ENCODE assay signal across 25 mouse cellular contexts in genomic region chr11:32188881-32189280, GRCm38 (mm10). TPM values are rescaled to one million over a fixed set of nuclear protein-coding genes. Genes with fewer than 3 reads are reported as not detected.
DNase-seq lines count a peak whose midpoint lies in the region; ATAC-seq and TF ChIP-seq lines count a peak whose summit lies in the region.
"Had no signal": no experiment of that assay in that cellular context is flagged by ENCODE, and none has a peak within 500 bp of the region (broad histone marks: within the 10 kb centered on the region; RNA-seq: fewer than 3 reads in every experiment).

No protein-coding gene starts in this region.

- peaks cover 16% of the 10 kb centered on the region for H3K4me1 ChIP-seq in heart, embryonic 10.5 days
- H3K4me1 ChIP-seq in heart, embryonic 11.5 days (ENCODE audit: control insufficient read depth, insufficient read depth, low read length) = no peaks in the 10 kb centered on the region
- no peaks in the 10 kb centered on the region for H3K4me1 ChIP-seq in midbrain, embryonic 11.5 days (ENCODE audit: control insufficient read depth, insufficient read depth, low read length)
- H3K4me1 ChIP-seq in midbrain, embryonic 14.5 days (ENCODE audit: control insufficient read depth, insufficient read depth, low read length) = no peaks in the 10 kb centered on the region
- H3K4me1 ChIP-seq in MEL (ENCODE audit: control insufficient read depth in 1 of 2, insufficient read depth in 2 of 2, low read length in 2 of 2) = no peaks in the 10 kb centered on the region
- H3K4me1 ChIP-seq in hindbrain, embryonic 11.5 days (replicated peaks; ENCODE audit: control insufficient read depth, insufficient read depth, low read length) = no peaks in the 10 kb centered on the region

- TF ChIP-seq EP300 in MEL (IDR thresholded peaks at IDR 0.05; ENCODE audit: low read depth in 1 of 2, low read length in 2 of 2) = no peak

- TF ChIP-seq RAD21 in MEL (IDR thresholded peaks at IDR 0.05; ENCODE audit: low read depth, low read length) = no peak

- no peak for TF ChIP-seq POLR2A in MEL (IDR thresholded peaks at IDR 0.05; ENCODE audit: control insufficient read depth in 1 of 2, insufficient read depth in 1 of 2, low read depth in 1 of 2, low read length in 2 of 2, poor library complexity in 1 of 2)

- H3K4me3 ChIP-seq in heart, embryonic 10.5 days = no peak overlapping the region
- H3K4me3 ChIP-seq in heart, embryonic 11.5 days (ENCODE audit: low read depth, low read length) = no peak overlapping the region
- no peak overlapping the region for H3K4me3 ChIP-seq in midbrain, embryonic 11.5 days (ENCODE audit: low read depth, low read length)
- H3K4me3 ChIP-seq in midbrain, embryonic 14.5 days (replicated peaks; ENCODE audit: low read depth, low read length) = no peak overlapping the region
- H3K4me3 ChIP-seq in MEL (ENCODE audit: control insufficient read depth in 1 of 2, insufficient read depth in 1 of 2, low read depth in 2 of 2, low read length in 2 of 2) = no peak overlapping the region
- no peak overlapping the region for H3K4me3 ChIP-seq in hindbrain, embryonic 11.5 days (ENCODE audit: low read depth, low read length)

- ATAC-seq in heart, embryonic 11.5 days (replicated peaks; ENCODE audit: insufficient number of reproducible peaks, low FRiP score, low TSS enrichment) = no peak
- no peak for ATAC-seq in midbrain, embryonic 11.5 days (ENCODE audit: low FRiP score)
- no peak for ATAC-seq in midbrain, embryonic 14.5 days (ENCODE audit: low FRiP score, low TSS enrichment)
- ATAC-seq in hindbrain, embryonic 11.5 days (ENCODE audit: low FRiP score) = no peak
- ATAC-seq: activated CD4-positive, CD25-positive, alpha-beta regulatory T cell, adult 4 months; CD4-positive, CD25-positive, alpha-beta regulatory T cell, adult 4 months; Patski had no signal

- TF ChIP-seq CTCF in MEL (IDR thresholded peaks at IDR 0.05 in 2 of 3, conservative IDR thresholded peaks at IDR 0.05 in 1 of 3; ENCODE audit: control insufficient read depth in 1 of 3, insufficient read depth in 1 of 3, low read depth in 2 of 3, low read length in 3 of 3, poor library complexity in 1 of 3, severe bottlenecking in 1 of 3) = no peak

- H3K36me3 ChIP-seq in heart, embryonic 10.5 days = no peaks in the 10 kb centered on the region
- no peaks in the 10 kb centered on the region for H3K36me3 ChIP-seq in heart, embryonic 11.5 days (ENCODE audit: control insufficient read depth, insufficient read depth, low read length)
- no peaks in the 10 kb centered on the region for H3K36me3 ChIP-seq in midbrain, embryonic 11.5 days (ENCODE audit: control insufficient read depth, insufficient read depth, low read length)
- no peaks in the 10 kb centered on the region for H3K36me3 ChIP-seq in midbrain, embryonic 14.5 days (ENCODE audit: control insufficient read depth, insufficient read depth, low read length)
- H3K36me3 ChIP-seq in MEL (ENCODE audit: control insufficient read depth in 1 of 2, insufficient read depth in 2 of 2, low read length in 2 of 2) = peaks cover 0 to 2% of the 10 kb centered on the region in 2 experiments; a peak in 1 of 4 replicates
- no peaks in the 10 kb centered on the region for H3K36me3 ChIP-seq in hindbrain, embryonic 11.5 days (ENCODE audit: control insufficient read depth, insufficient read depth, low read length)

- H3K4me2 ChIP-seq in heart, embryonic 11.5 days = no peak overlapping the region
- H3K4me2 ChIP-seq in midbrain, embryonic 11.5 days = no peak overlapping the region
- no peak overlapping the region for H3K4me2 ChIP-seq in midbrain, embryonic 14.5 days (ENCODE audit: low read length)
- H3K4me2 ChIP-seq in hindbrain, embryonic 11.5 days (replicated peaks; ENCODE audit: low read depth, low read length) = no peak overlapping the region

- no peak overlapping the region for H3K27ac ChIP-seq in heart, embryonic 10.5 days
- no peak overlapping the region for H3K27ac ChIP-seq in heart, embryonic 11.5 days (ENCODE audit: low read depth, low read length)
- no peak overlapping the region for H3K27ac ChIP-seq in midbrain, embryonic 11.5 days (ENCODE audit: low read depth, low read length)
- H3K27ac ChIP-seq in midbrain, embryonic 14.5 days (replicated peaks; ENCODE audit: low read depth, low read length) = no peak overlapping the region
- H3K27ac ChIP-seq in MEL (ENCODE audit: control insufficient read depth, low read depth, low read length) = no peak overlapping the region
- no peak overlapping the region for H3K27ac ChIP-seq in hindbrain, embryonic 11.5 days (ENCODE audit: low read depth, low read length)

- H3K79me2 ChIP-seq in MEL (ENCODE audit: control insufficient read depth, insufficient read depth, low read length, poor library complexity) = no peaks in the 10 kb centered on the region

- no peaks in the 10 kb centered on the region for H3K9me3 ChIP-seq in heart, embryonic 10.5 days
- H3K9me3 ChIP-seq in heart, embryonic 11.5 days (replicated peaks; ENCODE audit: control insufficient read depth, low read length) = no peaks in the 10 kb centered on the region
- no peaks in the 10 kb centered on the region for H3K9me3 ChIP-seq in midbrain, embryonic 11.5 days (ENCODE audit: control insufficient read depth, low read length)
- H3K9me3 ChIP-seq in midbrain, embryonic 14.5 days (ENCODE audit: control insufficient read depth, low read length) = no peaks in the 10 kb centered on the region
- no peaks in the 10 kb centered on the region for H3K9me3 ChIP-seq in MEL (replicated peaks; ENCODE audit: insufficient read depth, low read length)
- no peaks in the 10 kb centered on the region for H3K9me3 ChIP-seq in hindbrain, embryonic 11.5 days (ENCODE audit: control insufficient read depth, low read length)
- H3K9me3 ChIP-seq: G1E had no signal

- DNase-seq in heart, embryonic 10.5 days (ENCODE audit: low spot score) = peak; percentile 70
- peak; percentile 65 for DNase-seq in midbrain, embryonic 11.5 days (ENCODE audit: low spot score, missing footprints)
- DNase-seq in midbrain, embryonic 14.5 days = no peak
- peak; percentile 2 for DNase-seq in thymus, postnatal 4 days
- DNase-seq in thymus, postnatal 10 days (ENCODE audit: low spot score in 2 of 2) = no peak
- DNase-seq in MEL (ENCODE audit: low read depth, low spot score) = no peak
- DNase-seq in hindbrain, embryonic 11.5 days (ENCODE audit: low spot score) = no peak
- DNase-seq: adrenal gland, adult 2 months; adrenal gland, adult 8-10 months; adrenal gland, postnatal 10 days; adrenal gland, postnatal 14 days; adrenal gland, postnatal 25 days; adrenal gland, postnatal 36 days; B cell, adult 2 months; cerebellum, adult 11 months; cerebellum, adult 11-12 months; cerebellum, adult 18-20 months had no signal

- H3K27me3 ChIP-seq in heart, embryonic 10.5 days (ENCODE audit: insufficient read depth, poor library complexity, severe bottlenecking) = peaks cover 14% of the 10 kb centered on the region
- H3K27me3 ChIP-seq in heart, embryonic 11.5 days (ENCODE audit: control insufficient read depth, insufficient read depth, low read length) = 0 out of 2 replicates have a peak, but pooled peaks cover 2% of the 10 kb centered on the region
- no peaks in the 10 kb centered on the region for H3K27me3 ChIP-seq in midbrain, embryonic 11.5 days (ENCODE audit: control insufficient read depth, insufficient read depth, low read length)
- H3K27me3 ChIP-seq in midbrain, embryonic 14.5 days (ENCODE audit: control insufficient read depth, insufficient read depth, low read length) = no peaks in the 10 kb centered on the region
- no peaks in the 10 kb centered on the region for H3K27me3 ChIP-seq in MEL (ENCODE audit: control insufficient read depth in 1 of 2, insufficient read depth in 2 of 2, low read length in 2 of 2)
- no peaks in the 10 kb centered on the region for H3K27me3 ChIP-seq in hindbrain, embryonic 11.5 days (ENCODE audit: control insufficient read depth, insufficient read depth, low read length)
- H3K27me3 ChIP-seq: CH12.LX had no signal

- 83% methylated on average over 12 of the region's 12 CpGs for WGBS in heart, embryonic 10.5 days
- WGBS in heart, embryonic 11.5 days (ENCODE audit: insufficient replicate concordance) = 80% methylated on average over 12 of the region's 12 CpGs
- WGBS in midbrain, embryonic 11.5 days = 85% methylated on average over 12 of the region's 12 CpGs
- 79% methylated on average over 12 of the region's 12 CpGs for WGBS in midbrain, embryonic 14.5 days
- WGBS in hindbrain, embryonic 11.5 days = 83% methylated on average over 12 of the region's 12 CpGs

- H3K9ac ChIP-seq in heart, embryonic 11.5 days (ENCODE audit: low read depth, low read length) = no peak overlapping the region
- no peak overlapping the region for H3K9ac ChIP-seq in midbrain, embryonic 11.5 days (ENCODE audit: low read length)
- no peak overlapping the region for H3K9ac ChIP-seq in midbrain, embryonic 14.5 days (replicated peaks; ENCODE audit: low read length)
- H3K9ac ChIP-seq in MEL (ENCODE audit: control insufficient read depth, low read depth, low read length, poor library complexity, severe bottlenecking) = no peak overlapping the region
- H3K9ac ChIP-seq in hindbrain, embryonic 11.5 days (ENCODE audit: low read depth, low read length) = no peak overlapping the region

RNA-seq across cellular contexts. Expression of gene Il9r, which starts 11.2 kb away (rescaled TPM):
- 0.14 TPM in 1 of 2 replicates, not detected in the other for polyA plus RNA-seq in heart, embryonic 10.5 days (2016; fragmentation: Nextera tagmentation; extraction: Ambion mirVana)
- not detected in 2 replicates for polyA plus RNA-seq in heart, embryonic 11.5 days (2014; fragmentation: Nextera tagmentation; extraction: Ambion mirVana)
- polyA plus RNA-seq in midbrain, embryonic 11.5 days (2014; fragmentation: Nextera tagmentation; extraction: Ambion mirVana) = not detected in 2 replicates
- polyA plus RNA-seq in midbrain, embryonic 14.5 days (2014; fragmentation: Nextera tagmentation; extraction: Ambion mirVana) = not detected in 2 replicates
- 76.5 and 83.8 TPM in 2 replicates for total RNA-seq in MEL (2012; rRNA removed)
- polyA plus RNA-seq in MEL (2012; ENCODE audit: insufficient read depth in 1 of 2, insufficient read length in 2 of 2, low read depth in 1 of 2, low replicate concordance in 2 of 2, missing spikeins in 1 of 2) = 10 to 100 TPM in 1 of 2 experiments, not detected in 1; 56.9 TPM
- polyA plus RNA-seq in hindbrain, embryonic 11.5 days (2014; fragmentation: Nextera tagmentation; extraction: Ambion mirVana) = not detected in 2 replicates
- total RNA-seq: adrenal gland, postnatal 25 days had no signal
- polyA plus RNA-seq: adrenal gland, adult 2 months; brain, embryonic 14.5 days; C2C12; Patski had no signal

RNA-seq across cellular contexts. Expression of gene Snrnp25, which starts 16.3 kb away (rescaled TPM):
- polyA plus RNA-seq in heart, embryonic 10.5 days (2016; fragmentation: Nextera tagmentation; extraction: Ambion mirVana) = 69.7 and 84.1 TPM in 2 replicates
- polyA plus RNA-seq in heart, embryonic 11.5 days (2014; fragmentation: Nextera tagmentation; extraction: Ambion mirVana) = 59.6 and 72.2 TPM in 2 replicates
- polyA plus RNA-seq in midbrain, embryonic 11.5 days (2014; fragmentation: Nextera tagmentation; extraction: Ambion mirVana) = 77.0 and 87.0 TPM in 2 replicates
- 46.7 and 54.9 TPM in 2 replicates for polyA plus RNA-seq in midbrain, embryonic 14.5 days (2014; fragmentation: Nextera tagmentation; extraction: Ambion mirVana)
- total RNA-seq in MEL (2012; rRNA removed) = 148 and 158 TPM in 2 replicates
- polyA plus RNA-seq in MEL (2012; ENCODE audit: insufficient read depth in 1 of 2, insufficient read length in 2 of 2, low read depth in 1 of 2, low replicate concordance in 2 of 2, missing spikeins in 1 of 2) = 100 to 1,000 TPM in 1 of 2 experiments, not detected in 1; 130 TPM
- 82.5 and 84.2 TPM in 2 replicates for polyA plus RNA-seq in hindbrain, embryonic 11.5 days (2014; fragmentation: Nextera tagmentation; extraction: Ambion mirVana)

RNA-seq across cellular contexts. Expression of gene Rhbdf1, which starts 33.2 kb away (rescaled TPM):
- 40.8 and 42.4 TPM in 2 replicates for polyA plus RNA-seq in heart, embryonic 10.5 days (2016; fragmentation: Nextera tagmentation; extraction: Ambion mirVana)
- polyA plus RNA-seq in heart, embryonic 11.5 days (2014; fragmentation: Nextera tagmentation; extraction: Ambion mirVana) = 28.2 and 30.3 TPM in 2 replicates
- 13.2 and 14.1 TPM in 2 replicates for polyA plus RNA-seq in midbrain, embryonic 11.5 days (2014; fragmentation: Nextera tagmentation; extraction: Ambion mirVana)
- polyA plus RNA-seq in midbrain, embryonic 14.5 days (2014; fragmentation: Nextera tagmentation; extraction: Ambion mirVana) = 15.3 and 17.5 TPM in 2 replicates
- total RNA-seq in MEL (2012; rRNA removed) = 2.4 and 2.9 TPM in 2 replicates
- 10 to 100 TPM in 1 of 2 experiments, not detected in 1; 14.3 TPM for polyA plus RNA-seq in MEL (2012; ENCODE audit: insufficient read depth in 1 of 2, insufficient read length in 2 of 2, low read depth in 1 of 2, low replicate concordance in 2 of 2, missing spikeins in 1 of 2)
- 19.1 and 21.0 TPM in 2 replicates for polyA plus RNA-seq in hindbrain, embryonic 11.5 days (2014; fragmentation: Nextera tagmentation; extraction: Ambion mirVana)

RNA-seq across cellular contexts. Expression of gene Mpg, which starts 37.4 kb away (rescaled TPM):
- 21.3 and 26.3 TPM in 2 replicates for polyA plus RNA-seq in heart, embryonic 10.5 days (2016; fragmentation: Nextera tagmentation; extraction: Ambion mirVana)
- polyA plus RNA-seq in heart, embryonic 11.5 days (2014; fragmentation: Nextera tagmentation; extraction: Ambion mirVana) = 22.0 and 22.5 TPM in 2 replicates
- polyA plus RNA-seq in midbrain, embryonic 11.5 days (2014; fragmentation: Nextera tagmentation; extraction: Ambion mirVana) = 24.8 and 27.2 TPM in 2 replicates
- 37.4 and 37.7 TPM in 2 replicates for polyA plus RNA-seq in midbrain, embryonic 14.5 days (2014; fragmentation: Nextera tagmentation; extraction: Ambion mirVana)
- total RNA-seq in MEL (2012; rRNA removed) = 41.2 and 43.2 TPM in 2 replicates
- polyA plus RNA-seq in MEL (2012; ENCODE audit: insufficient read depth in 1 of 2, insufficient read length in 2 of 2, low read depth in 1 of 2, low replicate concordance in 2 of 2, missing spikeins in 1 of 2) = 10 to 100 TPM in 1 of 2 experiments, not detected in 1; 42.0 TPM
- 28.6 and 29.0 TPM in 2 replicates for polyA plus RNA-seq in hindbrain, embryonic 11.5 days (2014; fragmentation: Nextera tagmentation; extraction: Ambion mirVana)

Comparison
In these comparisons a context has a peak if more than half of its experiments do, and no peak if none do; other contexts are left out.
1. DNase-seq: peak in heart, embryonic 10.5 days (single experiment), midbrain, embryonic 11.5 days (single experiment) and thymus, postnatal 4 days (single experiment); none in midbrain, embryonic 14.5 days (single experiment), thymus, postnatal 10 days (0 of 2), MEL (single experiment) and hindbrain, embryonic 11.5 days (single experiment).
2. RNA of gene Il9r, which starts 11.2 kb away (polyA plus RNA-seq): 56.9 TPM in MEL; 0.14 TPM in heart, embryonic 10.5 days, not detected in heart, embryonic 11.5 days, not detected in midbrain, embryonic 11.5 days, not detected in midbrain, embryonic 14.5 days and not detected in hindbrain, embryonic 11.5 days; every median in the first group is over 10 times any median in the second.